Mouse (Mus musculus): ENCODE measurements around the gene Fbxw16.
"Not testable (repeated sequence)": the region's sequence is repeated elsewhere in the genome, so short reads cannot be mapped to it uniquely, and the experiment has no call there.

Gene Fbxw16

DNA sequence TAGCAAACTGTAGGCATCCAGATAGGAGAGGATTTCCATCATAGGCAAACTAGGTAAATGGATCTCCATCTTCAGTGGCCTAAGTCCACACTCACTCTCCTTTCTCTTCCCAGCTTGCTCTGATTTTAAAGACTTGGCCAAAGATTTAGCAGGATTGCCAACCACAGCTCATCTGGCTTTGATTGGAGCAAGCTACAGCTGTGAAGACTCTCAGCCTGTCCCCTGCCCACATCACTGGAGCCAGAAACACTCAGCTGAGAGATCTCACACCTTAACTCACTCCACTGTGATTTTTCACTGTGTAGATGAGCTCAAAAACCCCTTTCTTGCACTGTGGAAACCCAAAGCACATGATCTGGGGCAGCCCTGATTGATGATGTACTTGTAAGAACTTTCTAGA, at the start of gene Fbxw16:
Fbxw16 (minus strand) TSS at position 101 of the 400 bp plus-strand sequence.
- DNase-seq (ENCODE audit: low read depth, low spot score): no peak

- DNase-seq (ENCODE audit: low read depth, low spot score): not testable (repeated sequence)
Measured at GRCm38 (mm10) chr9:109495775-109496174, 46.8 kb upstream of the Fbxw16 start, which contains the start of gene Fbxw19. Gene Fbxw19 (minus strand): TSS chr9:109495875.

DNA sequence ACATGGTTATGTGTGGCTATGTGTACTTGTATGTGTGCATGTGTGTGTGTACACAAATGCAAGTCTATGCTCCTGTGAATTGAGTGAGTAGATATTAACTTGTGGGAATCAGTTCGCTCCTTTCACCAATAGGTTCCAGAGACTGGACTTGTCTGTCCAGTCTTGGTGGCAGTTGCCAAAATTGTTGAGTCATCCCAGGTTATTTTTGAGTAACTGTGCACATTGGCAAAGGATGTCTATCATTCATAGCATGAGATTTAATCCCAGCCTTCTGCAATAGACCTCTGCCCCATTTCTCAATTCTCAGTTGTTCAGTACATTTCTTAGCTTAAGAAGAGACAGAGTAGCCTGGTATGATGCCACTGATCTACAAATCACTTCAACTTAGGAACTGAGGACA, 16.0 kb downstream of the Fbxw16 start:
- no peak for DNase-seq (ENCODE audit: low read depth, low spot score)

DNA sequence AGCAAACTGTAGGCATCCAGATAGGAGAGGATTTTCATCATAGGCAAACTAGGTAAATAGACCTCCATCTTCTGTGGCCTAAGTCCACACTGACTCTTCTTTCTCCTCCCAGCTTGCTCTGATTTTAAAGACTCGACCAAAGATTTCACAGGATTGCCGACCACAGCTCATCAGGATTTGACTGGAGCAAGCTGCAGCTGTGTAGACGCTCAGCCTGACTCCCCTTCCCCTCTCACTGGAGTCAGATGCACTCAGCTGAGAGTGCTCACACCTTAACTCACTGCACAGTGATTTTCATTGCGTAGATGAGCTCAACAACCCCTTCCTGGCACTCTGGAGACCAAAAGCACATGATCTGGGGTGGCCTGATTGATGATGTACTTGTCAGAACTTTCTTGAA, 44.7 kb downstream of the Fbxw16 start, which contains the start of gene Fbxw22:
Fbxw22 (minus strand) TSS at position 101 of the 400 bp plus-strand sequence.
- not testable (repeated sequence) for DNase-seq (ENCODE audit: low read depth, low spot score)

All from CD4-positive helper T cell, adult 2 months (primary cell).